Comparison of ENCODE assay signal across 10 mouse cellular contexts in the genomic region with DNA sequence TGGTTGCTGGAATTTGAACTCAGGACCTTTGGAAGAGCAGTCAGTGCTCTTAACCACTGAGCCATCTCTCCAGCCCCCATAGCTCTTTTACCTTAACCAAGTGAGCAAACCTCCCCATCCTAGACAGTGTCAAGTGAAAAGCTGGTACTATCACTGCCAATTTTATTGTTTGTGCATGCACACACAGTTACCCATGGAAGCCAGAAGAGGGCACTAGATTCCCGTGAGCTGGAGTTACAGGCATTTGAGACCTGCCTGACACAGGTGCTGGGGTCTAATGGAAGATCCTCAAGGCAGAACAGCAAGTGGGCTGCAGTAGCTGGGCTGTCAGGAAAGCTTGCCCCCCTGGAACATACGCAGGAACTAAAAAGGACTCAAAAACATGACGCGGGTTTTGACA. TPM values are rescaled to one million over a fixed set of nuclear protein-coding genes. Genes with fewer than 3 reads are reported as not detected.
A peak's percentile ranks its signal among the peaks of the same experiment; 100 is the strongest.
DNase-seq lines count a peak whose midpoint lies in the region; ATAC-seq and TF ChIP-seq lines count a peak whose summit lies in the region.
"Had no signal": no experiment of that assay in that cellular context is flagged by ENCODE, and none has a peak within 500 bp of the region (broad histone marks: within the 10 kb centered on the region; RNA-seq: fewer than 3 reads in every experiment).

No protein-coding gene starts in this region.

- DNase-seq in cerebellum, postnatal 10 days = peak; percentile 20 to 24
- no peak for DNase-seq in cerebellum, adult 9-10 months
- no peak for DNase-seq in kidney, postnatal 0 days (ENCODE audit: low spot score)
- no peak for DNase-seq in kidney, postnatal 4 days
- peak; percentile 3 for DNase-seq in thymus, adult 2 months
- DNase-seq in thymus, postnatal 14 days = no peak
- DNase-seq in stomach, postnatal 0 days (ENCODE audit: low spot score) = no peak
- DNase-seq in right cerebral cortex, postnatal 14 days = no peak

- no peaks in the 10 kb centered on the region for H3K4me1 ChIP-seq in kidney, postnatal 0 days (replicated peaks; ENCODE audit: insufficient read depth, low read length)
- H3K4me1 ChIP-seq in thymus, adult 2 months (replicated peaks; ENCODE audit: control insufficient read depth, insufficient read depth, low read length) = no peaks in the 10 kb centered on the region
- no peaks in the 10 kb centered on the region for H3K4me1 ChIP-seq in stomach, postnatal 0 days (replicated peaks; ENCODE audit: control insufficient read depth, insufficient read depth)
- H3K4me1 ChIP-seq: hindbrain, embryonic 15.5 days had no signal

- ATAC-seq in kidney, postnatal 0 days (replicated peaks; ENCODE audit: low FRiP score, low read depth) = no peak
- ATAC-seq in stomach, postnatal 0 days (ENCODE audit: low FRiP score, low TSS enrichment) = no peak

- H3K4me2 ChIP-seq in kidney, postnatal 0 days (ENCODE audit: low read length) = no peak overlapping the region
- no peak overlapping the region for H3K4me2 ChIP-seq in stomach, postnatal 0 days (replicated peaks; ENCODE audit: low read depth)
- H3K4me2 ChIP-seq: hindbrain, embryonic 15.5 days had no signal

- TF ChIP-seq CTCF in kidney, postnatal 0 days (IDR thresholded peaks at IDR 0.05; ENCODE audit: low read depth) = peak; percentile 66
- no peak for TF ChIP-seq CTCF in thymus, adult 2 months (IDR thresholded peaks at IDR 0.05; ENCODE audit: borderline replicate concordance, control insufficient read depth, extremely low read depth, insufficient read depth, low read length, poor library complexity)
- peak; percentile 78 for TF ChIP-seq CTCF in stomach, postnatal 0 days (IDR thresholded peaks at IDR 0.05; ENCODE audit: low read depth)

- no peak overlapping the region for H3K4me3 ChIP-seq in kidney, postnatal 0 days (replicated peaks; ENCODE audit: low read depth, low read length)
- H3K4me3 ChIP-seq in thymus, adult 2 months (ENCODE audit: control insufficient read depth, insufficient read depth, low read length) = no peak overlapping the region
- H3K4me3 ChIP-seq in stomach, postnatal 0 days (ENCODE audit: low read depth, low read length) = no peak overlapping the region
- H3K4me3 ChIP-seq: erythroblast, embryonic 14.5 days; hindbrain, embryonic 15.5 days had no signal

- 0 out of 2 replicates have a peak, but pooled peaks cover 4% of the 10 kb centered on the region for H3K27me3 ChIP-seq in kidney, postnatal 0 days (ENCODE audit: insufficient read depth, low read length)
- no peaks in the 10 kb centered on the region for H3K27me3 ChIP-seq in thymus, adult 2 months (ENCODE audit: control insufficient read depth, insufficient read depth, low read length)
- H3K27me3 ChIP-seq in stomach, postnatal 0 days (ENCODE audit: control insufficient read depth, insufficient read depth, low read length) = no peaks in the 10 kb centered on the region

- H3K36me3 ChIP-seq in kidney, postnatal 0 days (ENCODE audit: insufficient read depth, low read length) = no peaks in the 10 kb centered on the region
- H3K36me3 ChIP-seq in thymus, adult 2 months (ENCODE audit: control insufficient read depth, insufficient read depth, low read length) = no peaks in the 10 kb centered on the region
- H3K36me3 ChIP-seq in stomach, postnatal 0 days (ENCODE audit: control insufficient read depth, insufficient read depth, low read length) = no peaks in the 10 kb centered on the region
- H3K36me3 ChIP-seq: hindbrain, embryonic 15.5 days had no signal

- H3K9me3 ChIP-seq in kidney, postnatal 0 days (replicated peaks; ENCODE audit: low read length) = no peaks in the 10 kb centered on the region
- no peaks in the 10 kb centered on the region for H3K9me3 ChIP-seq in stomach, postnatal 0 days (ENCODE audit: control insufficient read depth, low read length)
- H3K9me3 ChIP-seq: hindbrain, embryonic 15.5 days had no signal

- no peak for TF ChIP-seq EP300 in stomach, postnatal 0 days (optimal IDR thresholded peaks at IDR 0.05)

- WGBS in kidney, postnatal 0 days = 35% methylated on average over 4 of the region's 4 CpGs
- WGBS in thymus, adult 2 months = 43% methylated on average over 4 of the region's 4 CpGs
- 35% methylated on average over 4 of the region's 4 CpGs for WGBS in stomach, postnatal 0 days

- H3K9ac ChIP-seq in kidney, postnatal 0 days (ENCODE audit: low read depth, low read length) = no peak overlapping the region
- H3K9ac ChIP-seq in stomach, postnatal 0 days (ENCODE audit: low read length) = no peak overlapping the region
- H3K9ac ChIP-seq: hindbrain, embryonic 15.5 days had no signal

- H3K27ac ChIP-seq in kidney, postnatal 0 days = no peak overlapping the region
- H3K27ac ChIP-seq in thymus, adult 2 months (ENCODE audit: control insufficient read depth, insufficient read depth, low read length) = no peak overlapping the region
- no peak overlapping the region for H3K27ac ChIP-seq in stomach, postnatal 0 days (replicated peaks)
- H3K27ac ChIP-seq: hindbrain, embryonic 15.5 days had no signal

- no peak for TF ChIP-seq POLR2A in thymus, adult 2 months (IDR thresholded peaks at IDR 0.05; ENCODE audit: control insufficient read depth, extremely low read depth, insufficient read depth, low read length, poor library complexity)

RNA-seq across cellular contexts. Expression of a gene that starts 13.6 kb away (rescaled TPM):
- not detected in 2 replicates for polyA plus RNA-seq in kidney, postnatal 0 days (2015; fragmentation: Nextera tagmentation; extraction: Ambion mirVana)
- polyA plus RNA-seq in thymus, adult 2 months (2012; rRNA removed) = 0.11 and 1.6 TPM in 2 replicates
- polyA plus RNA-seq in stomach, postnatal 0 days (2015; fragmentation: Nextera tagmentation; extraction: Ambion mirVana) = 0.08 TPM in 1 of 2 replicates, not detected in the other
- polyA plus RNA-seq: erythroblast, embryonic 14.5 days had no signal

Comparison
In these comparisons a context has a peak if more than half of its experiments do, and no peak if none do; other contexts are left out.
1. DNase-seq: peak in cerebellum, postnatal 10 days (2 of 2) and thymus, adult 2 months (single experiment); none in cerebellum, adult 9-10 months (single experiment), kidney, postnatal 0 days (single experiment), kidney, postnatal 4 days (0 of 2), thymus, postnatal 14 days (single experiment), stomach, postnatal 0 days (single experiment) and right cerebral cortex, postnatal 14 days (single experiment).